Mouse (Mus musculus) kidney, postnatal 4 days (tissue): ENCODE data around the gene Pla2g7.
A peak's percentile ranks its signal among the peaks of the same experiment; 100 is the strongest.
"Not testable (repeated sequence)": the region's sequence is repeated elsewhere in the genome, so short reads cannot be mapped to it uniquely, and the experiment has no call there.

ENCODE experiments used
- DNase-seq, 2 experiments: peaks; one replicate each; pipeline ENCODE4 v3.0.0; 2021; ENCODE audit warnings: mixed read lengths in 2 of 2

The Pla2g7 gene

GRCm38 (mm10) chr17:43567992-43568888 is at the start of gene Pla2g7:
Gene Pla2g7, plus strand, starts transcription at chr17:43568098.
- DNase-seq: peak; percentile 78 to 86

DNA sequence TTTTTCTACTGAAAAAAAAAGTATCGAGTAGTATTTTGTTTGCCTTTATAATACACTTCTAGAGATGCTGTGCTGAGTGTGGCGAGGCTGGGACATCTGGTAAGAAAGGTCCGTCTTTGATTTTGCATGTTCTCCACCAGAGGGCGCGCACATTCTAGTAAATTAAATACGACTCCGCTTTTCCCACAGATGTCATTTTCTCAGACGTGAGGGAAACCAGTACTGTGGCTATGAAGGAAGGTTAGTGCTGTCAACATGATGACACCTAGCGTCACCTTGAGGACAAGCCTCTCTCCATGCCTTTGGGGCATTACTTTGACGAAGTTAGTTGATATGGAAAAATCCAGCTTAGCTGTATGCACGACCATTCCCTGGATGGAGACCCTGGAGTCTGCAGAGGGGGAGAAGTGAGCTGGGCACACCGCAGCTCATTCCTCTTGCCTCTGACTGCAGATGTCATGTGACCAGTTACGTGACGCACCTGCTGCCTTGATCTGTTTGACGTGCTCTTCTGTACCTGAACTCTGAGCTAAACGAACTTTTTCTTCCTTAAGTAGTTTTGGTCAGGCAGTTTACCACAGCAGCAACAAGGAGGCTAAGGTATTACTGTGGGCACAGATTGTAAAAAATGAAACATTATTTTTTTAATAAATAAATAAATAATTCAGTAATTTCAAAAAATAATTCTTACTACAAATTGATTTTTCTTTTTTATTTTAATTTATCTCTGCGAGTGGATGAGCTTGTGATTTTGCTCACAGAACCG is 49.1 kb upstream of the Pla2g7 start:
- peak; percentile 80 to 85 for DNase-seq

DNA sequence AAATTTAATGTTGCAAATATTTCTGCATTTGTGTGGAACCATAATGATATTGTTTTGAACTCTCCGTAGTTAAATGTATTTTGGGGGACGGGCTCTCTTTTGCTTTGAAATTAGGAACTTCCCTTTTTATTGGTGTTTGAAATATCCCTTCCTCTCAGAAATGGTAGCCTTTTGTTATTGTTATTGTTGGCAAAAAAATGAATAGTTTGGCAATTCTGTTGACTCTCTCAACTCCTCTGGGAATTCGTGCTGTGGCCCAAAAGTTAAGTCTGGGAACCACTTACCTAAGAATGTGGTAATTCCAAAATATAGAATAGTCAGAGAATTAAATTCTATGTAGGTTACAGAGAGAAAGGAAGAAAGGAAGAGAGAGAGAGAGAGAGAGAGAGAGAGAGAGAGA is 47.7 kb upstream of the Pla2g7 start:
- DNase-seq: no peak

DNA sequence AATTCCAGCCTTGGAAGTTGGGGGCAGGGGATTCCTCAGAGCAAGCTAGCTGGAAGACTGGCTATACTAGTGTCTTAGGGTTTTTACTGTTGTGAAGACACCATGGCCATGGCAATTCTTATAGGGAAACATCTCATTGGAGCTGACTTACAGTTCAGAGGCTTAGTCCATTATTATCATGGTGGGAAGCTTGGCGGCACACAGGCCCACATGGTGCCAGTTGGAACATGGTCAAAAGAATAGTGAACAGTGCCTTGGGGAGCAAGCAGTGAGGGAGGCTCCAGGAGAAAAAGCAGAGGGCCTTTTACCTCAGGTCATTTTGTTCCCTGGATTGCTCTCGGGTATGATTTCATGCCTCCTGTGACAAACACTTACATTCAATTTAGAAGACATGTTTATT is 37.4 kb upstream of the Pla2g7 start:
- DNase-seq: no peak

DNA sequence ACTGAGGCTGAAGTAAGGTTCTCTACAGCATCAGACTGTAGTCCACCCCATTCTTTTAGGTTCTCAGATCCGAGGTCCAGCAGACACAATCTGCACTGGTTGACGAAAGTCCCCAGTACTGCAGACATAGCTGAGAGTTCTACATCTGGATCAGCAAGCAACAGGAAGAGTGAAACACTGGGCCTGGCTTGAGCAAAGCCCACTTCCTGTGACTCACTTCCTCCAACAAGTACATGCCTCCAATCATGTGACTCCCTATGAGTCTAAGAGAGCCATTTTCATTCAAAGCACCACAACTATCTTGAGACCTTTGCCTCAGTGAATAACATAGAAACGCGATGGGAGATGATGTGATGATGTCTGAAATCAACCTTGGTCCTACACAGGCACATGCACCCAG is 36.7 kb upstream of the Pla2g7 start:
- DNase-seq: no peak

DNA sequence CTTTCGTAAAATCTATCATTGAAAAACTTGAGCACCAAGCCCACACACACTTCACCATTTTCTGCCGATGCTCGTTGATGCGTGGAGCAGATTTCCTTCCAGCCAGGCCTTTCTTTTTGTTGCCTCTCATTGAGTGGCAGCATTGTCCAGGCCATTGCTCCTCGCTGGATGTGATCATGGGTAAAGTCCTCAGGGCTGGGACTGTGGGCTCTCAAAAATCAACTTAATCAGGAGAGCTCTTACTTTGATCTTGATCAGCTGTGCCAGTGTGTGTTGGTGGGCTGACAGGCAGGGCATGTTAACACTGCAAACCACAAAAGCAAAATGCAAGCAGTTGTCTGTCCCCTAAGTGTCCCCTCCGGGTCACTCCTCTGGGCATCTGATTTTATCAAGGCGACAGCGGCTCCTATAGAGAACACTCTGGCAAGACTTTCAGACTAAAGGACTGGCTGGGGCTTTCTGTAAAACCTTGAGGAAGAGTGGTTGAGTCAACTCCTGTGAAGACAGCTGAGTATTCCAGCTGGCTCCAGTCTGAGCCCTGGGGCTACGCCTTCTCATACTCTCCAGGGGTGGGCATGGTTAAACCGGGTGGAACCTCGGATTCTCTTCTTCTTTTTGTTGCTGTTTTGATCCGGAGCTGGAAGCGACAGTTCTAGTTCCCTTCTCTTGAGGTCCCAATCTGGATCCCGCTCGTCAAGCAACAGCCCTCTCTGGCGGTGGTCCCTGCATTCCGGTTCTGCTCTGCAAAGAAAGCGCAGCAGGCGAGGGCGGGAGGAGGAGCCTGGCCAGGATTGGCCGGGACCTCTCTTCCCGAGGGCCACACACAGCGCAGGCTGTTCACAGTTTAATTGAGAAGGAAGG is 33.3 kb upstream of the Pla2g7 start:
- peak; percentile 76 to 86 for DNase-seq

- DNase-seq: not testable (repeated sequence)
These were observed 31.1 kb upstream of the Pla2g7 start for GRCm38 (mm10) chr17:43536841-43537240.

DNA sequence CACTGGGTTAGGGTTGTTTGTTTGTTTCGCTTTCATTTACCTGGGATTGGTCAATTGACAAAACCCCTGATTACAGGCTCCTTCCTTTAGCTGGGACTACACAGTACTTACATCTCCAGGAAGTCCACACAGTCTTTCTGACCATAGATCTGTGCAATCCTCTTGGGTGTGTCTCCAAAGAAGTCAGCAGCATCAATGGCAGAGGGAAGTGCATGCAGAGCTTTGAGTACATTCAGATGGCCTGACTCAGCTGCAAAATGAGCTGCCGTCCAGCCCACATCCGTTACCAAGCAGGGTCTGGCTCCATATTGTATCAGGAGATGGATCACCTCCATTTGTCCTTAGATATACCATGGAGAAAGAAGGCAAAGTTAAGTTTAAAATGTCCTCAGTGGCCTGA is 29.1 kb upstream of the Pla2g7 start:
- DNase-seq: no peak

DNA sequence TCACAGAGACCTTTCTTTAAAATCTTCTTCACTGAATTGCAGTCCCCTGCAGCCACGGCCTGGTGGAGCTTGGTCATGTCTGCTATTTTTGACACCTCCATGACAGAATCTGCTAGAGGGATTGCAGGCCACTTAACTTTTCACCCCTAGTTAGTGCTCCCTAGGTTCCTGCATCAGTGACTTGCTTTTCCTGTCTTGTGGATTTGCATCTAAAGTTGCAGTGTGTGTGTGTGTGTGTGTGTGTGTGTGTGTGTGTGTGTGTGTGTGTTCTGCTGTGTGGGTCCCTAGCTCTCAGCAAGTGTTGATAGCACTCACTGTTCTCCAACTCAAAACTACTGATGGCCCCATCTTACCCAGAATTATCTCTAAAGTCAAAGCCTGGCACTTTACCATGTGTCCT is 24.4 kb upstream of the Pla2g7 start, which contains the start of gene Ankrd66:
TSS of gene Ankrd66 (minus strand) at position 101 of the 400 bp plus-strand sequence.
- DNase-seq: no peak

GRCm38 (mm10) chr17:43544040-43544439 is 23.9 kb upstream of the Pla2g7 start:
- no peak for DNase-seq

GRCm38 (mm10) chr17:43551122-43551630 is 16.7 kb upstream of the Pla2g7 start:
- DNase-seq: no peak

DNA sequence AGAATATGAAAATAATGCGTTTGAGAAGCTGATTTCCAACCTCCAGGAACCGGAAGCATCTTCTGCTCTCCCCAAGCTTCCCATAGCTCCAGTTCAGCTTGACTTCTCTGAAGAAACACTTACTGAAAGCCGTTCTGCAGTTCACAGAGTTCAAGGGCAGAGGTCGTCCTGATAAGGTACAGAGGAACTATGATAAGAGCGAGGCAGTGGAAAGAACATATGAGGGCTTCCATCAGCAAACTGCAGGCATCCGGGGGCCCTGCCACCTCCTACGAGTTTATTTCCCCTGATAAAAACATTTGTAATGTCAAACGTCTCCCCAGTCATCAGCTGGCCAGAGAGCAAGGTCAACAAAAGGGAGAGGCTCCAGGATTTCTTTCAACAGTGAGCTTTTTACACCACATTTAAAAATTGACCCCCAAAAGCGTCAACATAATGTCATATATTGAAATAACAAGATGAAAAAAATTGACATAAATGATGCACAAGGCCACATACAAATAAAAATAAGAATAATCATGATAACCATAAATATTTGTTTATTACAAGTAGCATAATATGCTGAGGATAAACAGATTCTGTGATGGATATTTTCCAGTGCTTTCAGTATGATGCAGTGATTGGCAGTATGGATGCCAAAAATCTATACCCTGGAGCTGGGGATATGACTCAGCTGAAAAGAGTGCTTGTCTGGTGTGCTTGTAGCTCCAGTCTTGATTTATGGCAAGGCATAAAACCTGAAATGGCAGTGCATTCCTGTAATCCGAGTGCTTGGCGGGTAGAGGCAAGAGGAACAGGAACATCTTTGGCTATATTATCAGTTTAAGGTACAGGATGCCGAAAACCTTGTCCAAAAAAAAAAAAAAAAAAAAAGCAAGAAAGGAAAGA is 13.1 kb upstream of the Pla2g7 start:
- DNase-seq: no peak

- no peak for DNase-seq
These were observed 10.8 kb upstream of the Pla2g7 start for GRCm38 (mm10) chr17:43557104-43557503.

GRCm38 (mm10) chr17:43557541-43558090 is 10.3 kb upstream of the Pla2g7 start:
- peak; percentile 53 to 70 for DNase-seq

GRCm38 (mm10) chr17:43558678-43559077 is 9.2 kb upstream of the Pla2g7 start:
- no peak for DNase-seq

DNA sequence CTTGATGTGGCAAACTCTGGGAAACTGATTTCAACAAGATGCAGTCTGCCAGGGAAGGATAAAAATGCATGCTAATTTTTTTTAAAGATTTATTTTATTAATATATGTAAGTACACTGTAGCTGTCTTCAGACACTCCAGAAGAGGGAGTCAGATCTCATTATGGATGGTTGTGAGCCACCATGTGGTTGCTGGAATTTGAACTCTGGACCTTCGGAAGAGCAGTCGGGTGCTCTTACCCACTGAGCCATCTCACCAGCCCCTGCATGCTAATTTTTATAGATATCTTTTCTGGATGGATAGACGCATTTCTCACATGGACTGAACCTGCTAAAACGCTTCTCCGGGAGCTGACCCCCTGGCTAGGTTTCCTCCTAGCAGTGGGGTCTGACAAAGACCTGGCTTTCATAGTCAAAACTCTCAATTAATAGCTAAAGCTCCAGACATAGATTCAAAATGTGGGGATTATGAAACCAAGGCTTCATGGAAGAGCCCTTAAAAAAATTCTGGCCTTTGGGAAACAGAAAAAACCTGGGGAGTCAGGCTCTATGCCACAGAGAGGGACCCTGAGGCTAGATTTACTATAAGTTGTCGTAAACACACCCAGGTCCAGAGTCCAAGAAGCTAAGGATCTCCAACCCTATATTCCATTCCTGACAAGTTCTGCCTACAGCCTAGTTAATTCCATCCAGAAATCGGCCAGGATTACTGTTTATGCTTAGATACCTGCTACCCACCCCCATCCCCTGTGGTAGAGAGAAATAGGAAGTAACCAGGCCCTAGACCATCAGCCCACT is 4.5 kb upstream of the Pla2g7 start:
- no peak for DNase-seq

- no peak for DNase-seq
These were observed 306 bp upstream of the Pla2g7 start for GRCm38 (mm10) chr17:43567593-43567991.

GRCm38 (mm10) chr17:43569287-43569686 is 1.4 kb downstream of the Pla2g7 start:
- DNase-seq: peak; percentile 8 to 14

DNA sequence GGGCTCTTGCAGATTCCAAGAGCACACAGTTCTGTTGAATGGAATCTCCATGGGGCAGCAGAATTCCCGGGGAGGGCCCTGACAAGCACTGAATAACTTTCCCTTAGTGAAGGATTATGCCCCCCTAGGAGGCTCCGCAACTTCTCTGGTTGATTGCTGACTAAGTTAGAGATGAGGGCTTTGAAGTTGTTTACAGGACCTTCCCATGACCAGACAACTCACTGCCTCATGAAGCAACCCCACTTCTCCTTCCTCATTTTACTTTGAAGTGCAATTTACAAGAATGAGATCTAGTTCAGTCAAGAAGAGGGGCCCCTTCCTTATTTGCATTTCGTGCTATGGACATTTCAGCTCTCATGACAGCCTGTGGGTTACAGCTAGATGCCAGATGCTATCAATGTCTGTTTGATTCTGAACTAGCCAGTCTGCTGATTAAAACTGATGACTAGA is 5.8 kb downstream of the Pla2g7 start:
- no peak for DNase-seq

- no peak for DNase-seq
These were observed 12.6 kb downstream of the Pla2g7 start for GRCm38 (mm10) chr17:43580456-43580855.
